Mouse (Mus musculus): ENCODE measurements around the gene Ddx28. TPM values are rescaled to one million over a fixed set of nuclear protein-coding genes. Genes with fewer than 3 reads are reported as not detected.
A peak's percentile ranks its signal among the peaks of the same experiment; 100 is the strongest.

The Ddx28 gene
- total and polyA plus RNA-seq, 3 experiments: 9.9 to 22.6 (median 19.4) TPM

DNA sequence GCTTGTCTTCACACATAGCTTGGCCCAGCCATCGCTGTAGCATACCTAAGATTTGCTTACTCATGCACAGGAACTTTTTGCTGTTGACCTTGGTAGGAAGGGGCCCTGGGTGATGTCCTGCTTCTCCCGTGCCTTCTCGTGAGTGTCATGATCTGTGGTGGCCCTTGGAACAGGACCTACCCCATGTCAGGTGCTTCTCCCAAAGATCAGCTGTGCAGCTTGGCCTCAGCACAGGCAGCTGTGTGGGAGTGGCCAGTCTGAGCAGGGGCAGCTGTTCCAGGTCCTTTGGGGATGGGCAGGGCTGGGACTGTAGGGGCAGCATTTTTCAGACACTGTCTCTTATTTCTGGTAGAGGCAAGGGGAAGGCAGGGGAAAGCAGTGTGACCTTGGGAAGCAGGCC, 32.5 kb upstream of the Ddx28 start:
- TF ChIP-seq POLR2AphosphoS5 (IDR thresholded peaks at IDR 0.05; ENCODE audit: insufficient replicate concordance, low read depth, low read length): no peak
- TF ChIP-seq TAL1 (conservative IDR thresholded peaks at IDR 0.05; ENCODE audit: low read depth, low read length): no peak
- TF ChIP-seq CTCF (IDR thresholded peaks at IDR 0.05; ENCODE audit: low read depth, low read length): no peak
- TF ChIP-seq GATA1 (IDR thresholded peaks at IDR 0.05; ENCODE audit: borderline replicate concordance, low read length): no peak
- TF ChIP-seq GATA2 (IDR thresholded peaks at IDR 0.05; ENCODE audit: borderline replicate concordance, low read depth, low read length): no peak
- Histone ChIP-seq H3K27me3 (ENCODE audit: insufficient read depth, low read length) (no peaks in the 10 kb centered on the region), H3K4me1 (ENCODE audit: insufficient read depth, low read depth, low read length) (peaks cover 22% of the 10 kb centered on the region), H3K36me3 (replicated peaks) (peaks cover 82% of the 10 kb centered on the region), H3K9me3 (replicated peaks) (no peaks in the 10 kb centered on the region), H3K4me3 (ENCODE audit: low read depth, low read length) (no peak overlapping the region)
- ATAC-seq (ENCODE audit: extremely low read depth, insufficient number of reproducible peaks, low FRiP score, poor library complexity, severe bottlenecking) (peak; percentile 28; the same call in 1 of the 2 replicates), DNase-seq (ENCODE audit: low spot score) (no peak)

DNA sequence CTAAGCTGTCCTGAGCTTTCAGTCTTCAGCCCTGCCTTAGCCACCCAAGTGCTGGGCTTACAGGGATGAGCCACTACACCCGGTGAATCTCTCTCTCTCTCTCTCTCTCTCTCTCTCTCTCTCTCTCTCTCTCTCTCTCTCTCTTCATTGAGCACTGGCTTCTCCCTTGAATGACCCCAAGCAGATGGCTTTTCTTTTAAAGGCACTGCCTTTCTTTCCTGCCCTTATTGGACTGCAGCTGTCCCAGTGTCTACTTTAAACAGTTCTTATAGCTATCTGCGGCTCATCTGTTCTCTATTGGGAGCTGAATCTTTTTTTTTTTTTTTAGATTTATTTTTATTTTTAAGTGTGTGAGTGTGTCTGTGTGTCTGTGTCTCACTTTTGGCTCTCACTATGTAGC, 31.4 kb upstream of the Ddx28 start:
- peaks cover 18% of the 10 kb centered on the region for H3K4me1 ChIP-seq (ENCODE audit: insufficient read depth, low read depth, low read length)
- no peak for DNase-seq (ENCODE audit: low spot score)
- peaks cover 83% of the 10 kb centered on the region for H3K36me3 ChIP-seq (replicated peaks)
- ATAC-seq (ENCODE audit: extremely low read depth, insufficient number of reproducible peaks, low FRiP score, poor library complexity, severe bottlenecking): no peak
- H3K4me3 ChIP-seq (ENCODE audit: low read depth, low read length): no peak overlapping the region
- TF ChIP-seq CTCF (IDR thresholded peaks at IDR 0.05; ENCODE audit: low read depth, low read length) (no peak), POLR2AphosphoS5 (IDR thresholded peaks at IDR 0.05; ENCODE audit: insufficient replicate concordance, low read depth, low read length) (no peak), TAL1 (conservative IDR thresholded peaks at IDR 0.05; ENCODE audit: low read depth, low read length) (no peak), GATA2 (IDR thresholded peaks at IDR 0.05; ENCODE audit: borderline replicate concordance, low read depth, low read length) (no peak), GATA1 (IDR thresholded peaks at IDR 0.05; ENCODE audit: borderline replicate concordance, low read length) (no peak)
- no peaks in the 10 kb centered on the region for H3K27me3 ChIP-seq (ENCODE audit: insufficient read depth, low read length)
- H3K9me3 ChIP-seq (replicated peaks): no peaks in the 10 kb centered on the region

DNA sequence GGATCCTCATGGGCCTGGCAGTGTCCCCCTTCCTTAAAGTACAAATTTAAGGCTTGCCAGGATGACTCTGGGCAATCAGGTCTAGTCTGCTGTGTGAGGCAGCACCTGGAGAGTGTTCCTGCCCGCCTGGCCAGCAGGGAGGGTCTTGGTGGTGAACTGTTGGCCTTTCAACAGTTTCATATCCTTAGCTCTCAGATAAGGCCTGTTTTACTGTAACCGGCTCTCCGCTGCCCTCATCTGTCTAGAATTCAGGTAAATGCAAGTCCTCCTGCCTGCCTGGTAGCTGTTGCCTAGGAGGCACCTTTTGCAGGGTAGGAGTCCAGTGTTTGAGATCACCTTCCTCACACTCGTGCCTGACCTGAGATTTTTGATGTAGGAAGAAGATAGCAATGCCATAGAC, 28.5 kb upstream of the Ddx28 start:
- Histone ChIP-seq H3K9me3 (replicated peaks) (no peaks in the 10 kb centered on the region), H3K4me1 (ENCODE audit: insufficient read depth, low read depth, low read length) (peaks cover 8% of the 10 kb centered on the region), H3K36me3 (replicated peaks) (peaks cover 86% of the 10 kb centered on the region), H3K4me3 (ENCODE audit: low read depth, low read length) (no peak overlapping the region), H3K27me3 (ENCODE audit: insufficient read depth, low read length) (no peaks in the 10 kb centered on the region)
- TF ChIP-seq POLR2AphosphoS5 (IDR thresholded peaks at IDR 0.05; ENCODE audit: insufficient replicate concordance, low read depth, low read length) (no peak), GATA2 (IDR thresholded peaks at IDR 0.05; ENCODE audit: borderline replicate concordance, low read depth, low read length) (no peak)
- no peak for ATAC-seq (ENCODE audit: extremely low read depth, insufficient number of reproducible peaks, low FRiP score, poor library complexity, severe bottlenecking)
- DNase-seq (ENCODE audit: low spot score): no peak

DNA sequence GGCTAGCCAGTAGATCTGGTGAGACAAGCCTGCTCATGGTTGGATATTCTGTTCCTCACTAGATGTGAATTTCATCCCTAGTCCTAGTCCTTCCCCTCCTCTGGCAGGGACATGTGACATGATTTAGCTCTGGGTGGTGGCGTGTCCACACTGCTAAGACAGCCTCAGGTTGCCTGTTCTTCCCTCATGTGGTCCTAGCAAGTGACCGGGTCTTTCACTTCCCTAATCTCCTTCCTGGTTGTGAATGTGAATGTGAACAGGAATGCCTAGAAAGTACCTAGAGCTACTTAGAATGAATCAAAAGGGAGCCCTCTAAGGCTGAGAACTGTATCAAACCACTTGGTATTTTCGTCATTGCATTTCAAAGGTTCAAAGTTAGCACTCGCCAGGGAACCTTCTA, 27.9 kb upstream of the Ddx28 start:
- Histone ChIP-seq H3K4me3 (ENCODE audit: low read depth, low read length) (no peak overlapping the region), H3K9me3 (replicated peaks) (no peaks in the 10 kb centered on the region), H3K27me3 (ENCODE audit: insufficient read depth, low read length) (no peaks in the 10 kb centered on the region), H3K4me1 (ENCODE audit: insufficient read depth, low read depth, low read length) (peaks cover 8% of the 10 kb centered on the region), H3K36me3 (replicated peaks) (peaks cover 83% of the 10 kb centered on the region)
- no peak for DNase-seq (ENCODE audit: low spot score)
- TF ChIP-seq TAL1 (conservative IDR thresholded peaks at IDR 0.05; ENCODE audit: low read depth, low read length) (no peak), GATA2 (IDR thresholded peaks at IDR 0.05; ENCODE audit: borderline replicate concordance, low read depth, low read length) (no peak), CTCF (IDR thresholded peaks at IDR 0.05; ENCODE audit: low read depth, low read length) (no peak), GATA1 (IDR thresholded peaks at IDR 0.05; ENCODE audit: borderline replicate concordance, low read length) (no peak), POLR2AphosphoS5 (IDR thresholded peaks at IDR 0.05; ENCODE audit: insufficient replicate concordance, low read depth, low read length) (no peak)
- no peak for ATAC-seq (ENCODE audit: extremely low read depth, insufficient number of reproducible peaks, low FRiP score, poor library complexity, severe bottlenecking)

DNA sequence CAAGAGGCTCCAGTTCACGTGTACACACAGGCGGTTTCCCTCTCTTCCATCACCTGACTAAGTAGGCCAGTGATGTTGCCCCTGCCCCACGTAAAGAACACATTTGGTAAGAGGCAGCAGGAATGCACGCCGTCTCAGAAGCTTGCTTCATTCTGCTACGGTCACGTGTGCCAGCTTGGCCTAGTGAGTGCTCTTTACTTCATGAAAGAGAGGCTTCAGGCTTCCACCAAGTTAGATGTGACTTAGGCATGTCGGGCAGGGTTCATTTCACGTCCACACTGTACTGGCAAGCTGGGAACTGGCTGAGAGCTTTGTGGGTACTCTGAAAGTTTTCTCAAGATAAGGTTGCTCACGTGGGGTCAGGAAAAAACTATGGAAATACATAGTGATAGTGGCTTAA, 27.0 kb upstream of the Ddx28 start:
- H3K4me3 ChIP-seq (ENCODE audit: low read depth, low read length): no peak overlapping the region
- peaks cover under 1% of the 10 kb centered on the region; the same call in 1 of the 2 replicates for H3K4me1 ChIP-seq (ENCODE audit: insufficient read depth, low read depth, low read length)
- peaks cover 83% of the 10 kb centered on the region for H3K36me3 ChIP-seq (replicated peaks)
- ATAC-seq (ENCODE audit: extremely low read depth, insufficient number of reproducible peaks, low FRiP score, poor library complexity, severe bottlenecking) (no peak), DNase-seq (ENCODE audit: low spot score) (no peak)
- no peaks in the 10 kb centered on the region for H3K9me3 ChIP-seq (replicated peaks)
- TF ChIP-seq GATA1 (IDR thresholded peaks at IDR 0.05; ENCODE audit: borderline replicate concordance, low read length): no peak
- TF ChIP-seq TAL1 (conservative IDR thresholded peaks at IDR 0.05; ENCODE audit: low read depth, low read length): no peak
- H3K27me3 ChIP-seq (ENCODE audit: insufficient read depth, low read length): no peaks in the 10 kb centered on the region

DNA sequence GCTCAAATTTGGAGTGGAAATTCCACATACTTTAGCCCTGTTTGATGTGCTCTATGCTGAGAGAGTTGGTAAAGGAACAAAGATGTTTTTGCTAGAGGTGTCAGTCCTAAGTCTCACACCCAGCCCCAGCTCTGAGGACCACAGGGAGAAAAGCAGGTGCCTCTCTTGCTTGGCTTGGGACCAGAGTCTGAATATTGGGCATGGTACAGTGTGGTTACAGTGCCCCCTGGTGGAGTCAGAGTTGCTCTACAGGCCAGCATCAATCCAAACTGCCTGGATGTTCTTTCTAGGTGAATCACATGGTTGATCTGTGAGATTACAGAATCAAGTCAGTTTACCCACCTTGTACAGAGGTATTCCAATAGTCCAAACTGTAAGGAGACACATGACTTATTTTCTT, 10.8 kb upstream of the Ddx28 start:
- Histone ChIP-seq H3K4me1 (ENCODE audit: insufficient read depth, low read depth, low read length) (peaks cover 11% of the 10 kb centered on the region), H3K27me3 (ENCODE audit: insufficient read depth, low read length) (no peaks in the 10 kb centered on the region), H3K9me3 (replicated peaks) (no peaks in the 10 kb centered on the region), H3K4me3 (ENCODE audit: low read depth, low read length) (no peak overlapping the region), H3K36me3 (replicated peaks) (peaks cover 86% of the 10 kb centered on the region)
- TF ChIP-seq CTCF (IDR thresholded peaks at IDR 0.05; ENCODE audit: low read depth, low read length) (peak; percentile 92), POLR2AphosphoS5 (IDR thresholded peaks at IDR 0.05; ENCODE audit: insufficient replicate concordance, low read depth, low read length) (no peak)
- ATAC-seq (ENCODE audit: extremely low read depth, insufficient number of reproducible peaks, low FRiP score, poor library complexity, severe bottlenecking): peak; percentile 54
- peak; percentile 51 for DNase-seq (ENCODE audit: low spot score)

DNA sequence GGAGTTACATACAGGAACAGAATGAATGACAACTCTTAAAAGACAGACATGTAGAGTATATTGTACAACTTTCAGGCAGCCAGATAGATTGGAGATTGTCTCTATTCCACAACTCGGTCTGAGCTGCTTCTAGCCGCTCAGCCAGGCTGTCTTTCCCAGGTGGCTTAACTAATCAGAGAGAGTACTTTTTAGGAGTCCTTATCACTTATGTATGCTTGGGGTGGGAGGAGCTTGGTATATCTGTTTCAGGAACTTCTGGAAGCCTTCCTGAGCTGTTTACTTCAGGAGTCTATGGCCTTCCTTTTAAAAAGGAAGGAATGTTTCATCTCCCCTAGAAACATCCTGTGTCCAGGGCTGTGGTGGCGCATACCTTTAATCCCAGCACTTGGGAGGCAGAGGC, 6.4 kb upstream of the Ddx28 start:
- peaks cover 29% of the 10 kb centered on the region for H3K4me1 ChIP-seq (ENCODE audit: insufficient read depth, low read depth, low read length)
- no peaks in the 10 kb centered on the region for H3K27me3 ChIP-seq (ENCODE audit: insufficient read depth, low read length)
- DNase-seq (ENCODE audit: low spot score) (no peak), ATAC-seq (ENCODE audit: extremely low read depth, insufficient number of reproducible peaks, low FRiP score, poor library complexity, severe bottlenecking) (no peak)
- H3K9me3 ChIP-seq (replicated peaks): no peaks in the 10 kb centered on the region
- TF ChIP-seq CTCF (IDR thresholded peaks at IDR 0.05; ENCODE audit: low read depth, low read length) (no peak), TAL1 (conservative IDR thresholded peaks at IDR 0.05; ENCODE audit: low read depth, low read length) (no peak), POLR2AphosphoS5 (IDR thresholded peaks at IDR 0.05; ENCODE audit: insufficient replicate concordance, low read depth, low read length) (no peak), GATA2 (IDR thresholded peaks at IDR 0.05; ENCODE audit: borderline replicate concordance, low read depth, low read length) (no peak), GATA1 (IDR thresholded peaks at IDR 0.05; ENCODE audit: borderline replicate concordance, low read length) (no peak)
- no peak overlapping the region for H3K4me3 ChIP-seq (ENCODE audit: low read depth, low read length)
- H3K36me3 ChIP-seq (replicated peaks): peaks cover 77% of the 10 kb centered on the region

All from G1E (cell line).